Mouse (Mus musculus) C2C12 (cell line): ENCODE data around the gene Gm20388. TPM values are rescaled to one million over a fixed set of nuclear protein-coding genes. Genes with fewer than 3 reads are reported as not detected.

Source experiments
- H3K27me3 ChIP-seq: one replicate; pipeline ENCODE4 v1.6.1; 2011; ENCODE audit not compliant: control insufficient read depth, insufficient read depth, insufficient read length
- H3K36me3 ChIP-seq: one replicate; pipeline ENCODE4 v1.6.1; 2011; ENCODE audit not compliant: control insufficient read depth, insufficient read depth
- H3K4me3 ChIP-seq: one replicate; pipeline ENCODE4 v1.5.1; 2011; ENCODE audit warnings: mild to moderate bottlenecking, control low read depth; ENCODE audit not compliant: poor library complexity, insufficient read depth, severe bottlenecking
- H3K79me2 ChIP-seq: one replicate; pipeline ENCODE4 v1.6.1; 2011; ENCODE audit not compliant: control insufficient read depth, insufficient read depth
- H3K79me3 ChIP-seq: one replicate; pipeline ENCODE4 v1.6.1; 2011; ENCODE audit warnings: low read depth, control low read depth
- H3ac ChIP-seq: one replicate; pipeline ENCODE3; 2011; ENCODE audit warnings: low read depth; ENCODE audit not compliant: control insufficient read depth, insufficient read length
- CEBPB ChIP-seq: IDR thresholded peaks from one replicate; pipeline ENCODE4 v1.6.1; 2011; ENCODE audit warnings: low read depth, mild to moderate bottlenecking, control low read depth, moderate library complexity
- CTCF ChIP-seq: IDR thresholded peaks from one replicate; pipeline ENCODE4 v1.5.1; 2011; ENCODE audit not compliant: control insufficient read depth, insufficient read depth, insufficient read length
- FOSL1 ChIP-seq: IDR thresholded peaks from one replicate; pipeline ENCODE4 v1.8.0; 2011; ENCODE audit warnings: mild to moderate bottlenecking, low read length; ENCODE audit not compliant: poor library complexity, insufficient read depth, severe bottlenecking
- MAX ChIP-seq: IDR thresholded peaks from one replicate; pipeline ENCODE4 v1.6.1; 2011; ENCODE audit warnings: mild to moderate bottlenecking, control low read depth
- MYOD1 ChIP-seq: IDR thresholded peaks from one replicate; pipeline ENCODE4 v1.6.1; 2011; ENCODE audit warnings: low read depth; ENCODE audit not compliant: control insufficient read depth, insufficient read length
- MYOG ChIP-seq: IDR thresholded peaks from one replicate; pipeline ENCODE4 v1.6.1; 2011; ENCODE audit not compliant: control insufficient read depth, insufficient read length; ENCODE audit errors: extremely low read depth
- USF1 ChIP-seq: IDR thresholded peaks from one replicate; pipeline ENCODE4 v1.6.1; 2011; ENCODE audit warnings: low read depth, mild to moderate bottlenecking, control low read depth, moderate library complexity
- polyA plus RNA-seq: library from polyadenylated mRNA; unstranded; fragments of >200 nt; fragmentation: generic; extraction: Trizol; gene quantifications from one replicate; pipeline ENCODE4 v1.2.1, GENCODE M21; 2012; ENCODE audit warnings: missing spikeins

Gene Gm20388
- polyA plus RNA-seq, 1 experiment: 15.0 TPM

GRCm38 (mm10) chr8:122197342-122197741, 2286.7 kb downstream of the Gm20388 start:
- no peak for TF ChIP-seq MAX
- no peak for TF ChIP-seq MYOD1
- no peak for TF ChIP-seq CEBPB
- no peak for TF ChIP-seq USF1
- TF ChIP-seq CTCF: no peak
- no peak for TF ChIP-seq MYOG
- TF ChIP-seq FOSL1: no peak
- Histone ChIP-seq H3K36me3 (no peaks in the 10 kb centered on the region), H3K79me2 (no peaks in the 10 kb centered on the region), H3K4me3 (no peak overlapping the region), H3K79me3 (no peaks in the 10 kb centered on the region), H3ac (no peak overlapping the region), H3K27me3 (no peaks in the 10 kb centered on the region)

- H3K36me3 ChIP-seq: no peaks in the 10 kb centered on the region
- H3K27me3 ChIP-seq: no peaks in the 10 kb centered on the region
- H3ac ChIP-seq: no peak overlapping the region
- H3K79me3 ChIP-seq: no peaks in the 10 kb centered on the region
- no peak for TF ChIP-seq FOSL1
- no peak for TF ChIP-seq MYOD1
- TF ChIP-seq CEBPB: no peak
- no peak for TF ChIP-seq CTCF
- no peak for TF ChIP-seq USF1
- TF ChIP-seq MAX: no peak
- TF ChIP-seq MYOG: no peak
- H3K4me3 ChIP-seq: no peak overlapping the region
- H3K79me2 ChIP-seq: no peaks in the 10 kb centered on the region
These were observed 2287.9 kb downstream of the Gm20388 start for GRCm38 (mm10) chr8:122198378-122199025.

- Histone ChIP-seq H3K4me3 (no peak overlapping the region), H3K27me3 (no peaks in the 10 kb centered on the region), H3ac (no peak overlapping the region), H3K79me3 (no peaks in the 10 kb centered on the region), H3K79me2 (no peaks in the 10 kb centered on the region), H3K36me3 (no peaks in the 10 kb centered on the region)
- TF ChIP-seq CTCF (no peak), MAX (no peak), MYOD1 (no peak), MYOG (no peak), FOSL1 (no peak), USF1 (no peak), CEBPB (no peak)
These were observed 2288.6 kb downstream of the Gm20388 start for GRCm38 (mm10) chr8:122199191-122199590.

- no peak for TF ChIP-seq CTCF
These were observed 2289.2 kb downstream of the Gm20388 start for GRCm38 (mm10) chr8:122199841-122200240.

GRCm38 (mm10) chr8:122211591-122211990, 2300.9 kb downstream of the Gm20388 start:
- H3K4me3 ChIP-seq: no peak overlapping the region
- no peak for TF ChIP-seq MAX
- no peak for TF ChIP-seq USF1
- no peak for TF ChIP-seq CTCF
- TF ChIP-seq MYOG: no peak
- TF ChIP-seq CEBPB: no peak
- TF ChIP-seq MYOD1: no peak
- TF ChIP-seq FOSL1: no peak
- no peaks in the 10 kb centered on the region for H3K27me3 ChIP-seq
- no peak overlapping the region for H3ac ChIP-seq
- no peaks in the 10 kb centered on the region for H3K79me2 ChIP-seq
- no peaks in the 10 kb centered on the region for H3K36me3 ChIP-seq
- no peaks in the 10 kb centered on the region for H3K79me3 ChIP-seq

More at GRCm38 (mm10) chr8:122199841-122200240, 2289.2 kb downstream of the Gm20388 start:
- H3K79me2 ChIP-seq: no peaks in the 10 kb centered on the region
- H3ac ChIP-seq: no peak overlapping the region
- no peaks in the 10 kb centered on the region for H3K79me3 ChIP-seq
- H3K36me3 ChIP-seq: no peaks in the 10 kb centered on the region
- H3K4me3 ChIP-seq: no peak overlapping the region
- H3K27me3 ChIP-seq: no peaks in the 10 kb centered on the region

- Histone ChIP-seq H3K36me3 (no peaks in the 10 kb centered on the region), H3K4me3 (no peak overlapping the region), H3K79me2 (no peaks in the 10 kb centered on the region), H3K79me3 (no peaks in the 10 kb centered on the region), H3K27me3 (no peaks in the 10 kb centered on the region), H3ac (no peak overlapping the region)
- TF ChIP-seq MAX (no peak), FOSL1 (no peak), MYOG (no peak), CTCF (no peak), MYOD1 (no peak), USF1 (no peak), CEBPB (no peak)
These were observed 2305.0 kb downstream of the Gm20388 start for GRCm38 (mm10) chr8:122215630-122216029.
